Mouse (Mus musculus): ENCODE measurements around the gene Bbs7. TPM values are rescaled to one million over a fixed set of nuclear protein-coding genes. Genes with fewer than 3 reads are reported as not detected.

Gene Bbs7
- polyA plus RNA-seq, 1 experiment: 0.77 TPM

GRCm38 (mm10) chr3:36524466-36524865 is 88.8 kb downstream of the Bbs7 start:
- no peak for TF ChIP-seq GATA1 (IDR thresholded peaks at IDR 0.05; ENCODE audit: low read length)

Other genes with a start within 250 kb of the Bbs7 start
- gene Anxa5, start 137.6 kb downstream of the Bbs7 start, polyA plus RNA-seq (2012): 74.5 and 104 TPM in 2 replicates
- not detected in 2 replicates for gene 1810062G17Rik, start 137.5 kb downstream of the Bbs7 start, polyA plus RNA-seq (2012)
- not detected in 2 replicates for gene Gm11549, start 91.7 kb downstream of the Bbs7 start, polyA plus RNA-seq (2012)
- gene Exosc9, start 60.9 kb downstream of the Bbs7 start, polyA plus RNA-seq (2012): 1.5 and 2.4 TPM in 2 replicates
- gene Ccna2, start 41.3 kb downstream of the Bbs7 start, polyA plus RNA-seq (2012): 216 and 337 TPM in 2 replicates
- not detected in 2 replicates for gene Trpc3, start 76.7 kb upstream of the Bbs7 start, polyA plus RNA-seq (2012)
- 2.0 and 3.0 TPM in 2 replicates for gene 4932438A13Rik, start 249.6 kb upstream of the Bbs7 start, polyA plus RNA-seq (2012)